Mouse (Mus musculus) E14TG2a.4 (cell line): ENCODE results near the gene Snx10.

Experiments used
- H3K27me3 ChIP-seq: 2 replicates; pipeline ENCODE4 v1.6.1; 2014; ENCODE audit warnings: low read length, control low read depth; ENCODE audit not compliant: insufficient read depth
- H3K36me3 ChIP-seq: 2 replicates; pipeline ENCODE4 v1.6.1; 2014; ENCODE audit warnings: low read length, control low read depth; ENCODE audit not compliant: insufficient read depth
- H3K4me1 ChIP-seq: replicated peaks from 2 replicates; pipeline ENCODE4 v1.6.1; 2014; ENCODE audit warnings: low read depth, low read length, control low read depth
- H3K4me3 ChIP-seq: replicated peaks from 2 replicates; pipeline ENCODE4 v1.5.1; 2014; ENCODE audit warnings: mild to moderate bottlenecking, low read length
- H3K9me3 ChIP-seq: 2 replicates; pipeline ENCODE4 v1.6.1; 2014; ENCODE audit warnings: low read length, control low read depth
- CTCF ChIP-seq: conservative IDR thresholded peaks from 2 replicates; pipeline ENCODE4 v1.5.1; 2014; ENCODE audit warnings: low read length
- NANOG ChIP-seq: IDR thresholded peaks from 2 replicates; pipeline ENCODE4 v1.6.1; 2014; ENCODE audit warnings: borderline replicate concordance, low read length, mixed read lengths
- POU5F1 ChIP-seq: IDR thresholded peaks from 2 replicates; pipeline ENCODE4 v1.6.1; 2014; ENCODE audit warnings: low read length, borderline replicate concordance

Snx10 gene

GRCm38 (mm10) chr6:51543639-51544117, 20.0 kb downstream of the Snx10 start:
- Histone ChIP-seq H3K4me3 (peak overlapping the region; percentile 30; the same call in 1 of the 2 replicates), H3K27me3 (no peaks in the 10 kb centered on the region), H3K4me1 (peaks cover 92% of the 10 kb centered on the region), H3K9me3 (no peaks in the 10 kb centered on the region), H3K36me3 (peaks cover 34% of the 10 kb centered on the region)
- TF ChIP-seq CTCF (no peak), POU5F1 (no peak), NANOG (no peak)

GRCm38 (mm10) chr6:51544118-51544681, 20.5 kb downstream of the Snx10 start:
- TF ChIP-seq POU5F1, result no peak
- TF ChIP-seq NANOG, result peak; percentile 91
- TF ChIP-seq CTCF, result no peak
- Histone ChIP-seq H3K27me3 (no peaks in the 10 kb centered on the region), H3K9me3 (no peaks in the 10 kb centered on the region), H3K4me1 (peaks cover 96% of the 10 kb centered on the region), H3K4me3 (peak overlapping the region; percentile 72), H3K36me3 (peaks cover 34% of the 10 kb centered on the region)

GRCm38 (mm10) chr6:51545219-51545859, 21.6 kb downstream of the Snx10 start:
- H3K4me1 ChIP-seq, result peaks cover 93% of the 10 kb centered on the region
- H3K36me3 ChIP-seq, result peaks cover 32% of the 10 kb centered on the region
- H3K9me3 ChIP-seq, result no peaks in the 10 kb centered on the region
- H3K4me3 ChIP-seq, result peak overlapping the region; percentile 72
- no peak for TF ChIP-seq POU5F1
- no peak for TF ChIP-seq NANOG
- TF ChIP-seq CTCF, result no peak
- no peaks in the 10 kb centered on the region for H3K27me3 ChIP-seq

- Histone ChIP-seq H3K4me1 (peaks cover 89% of the 10 kb centered on the region), H3K36me3 (peaks cover 35% of the 10 kb centered on the region), H3K27me3 (no peaks in the 10 kb centered on the region), H3K9me3 (no peaks in the 10 kb centered on the region), H3K4me3 (no peak overlapping the region)
- no peak for TF ChIP-seq CTCF
- TF ChIP-seq NANOG, result no peak
- no peak for TF ChIP-seq POU5F1
Observed at GRCm38 (mm10) chr6:51546085-51546484, 22.4 kb downstream of the Snx10 start.

GRCm38 (mm10) chr6:51548757-51549156, 25.1 kb downstream of the Snx10 start:
- no peak for TF ChIP-seq CTCF
- TF ChIP-seq NANOG, result no peak
- no peak for TF ChIP-seq POU5F1

GRCm38 (mm10) chr6:51551267-51551802, 27.6 kb downstream of the Snx10 start:
- Histone ChIP-seq H3K36me3 (peaks cover 30% of the 10 kb centered on the region), H3K27me3 (no peaks in the 10 kb centered on the region), H3K9me3 (no peaks in the 10 kb centered on the region), H3K4me1 (peaks cover 83% of the 10 kb centered on the region), H3K4me3 (no peak overlapping the region)
- TF ChIP-seq POU5F1, result no peak
- TF ChIP-seq CTCF, result no peak
- TF ChIP-seq NANOG, result no peak

More at GRCm38 (mm10) chr6:51548757-51549156, 25.1 kb downstream of the Snx10 start:
- no peaks in the 10 kb centered on the region for H3K9me3 ChIP-seq
- H3K27me3 ChIP-seq, result no peaks in the 10 kb centered on the region
- peaks cover 30% of the 10 kb centered on the region for H3K36me3 ChIP-seq
- H3K4me3 ChIP-seq, result no peak overlapping the region
- peaks cover 87% of the 10 kb centered on the region for H3K4me1 ChIP-seq

GRCm38 (mm10) chr6:51556562-51556961, 32.9 kb downstream of the Snx10 start:
- H3K4me3 ChIP-seq, result no peak overlapping the region
- peaks cover 19% of the 10 kb centered on the region for H3K36me3 ChIP-seq
- no peaks in the 10 kb centered on the region for H3K9me3 ChIP-seq
- H3K4me1 ChIP-seq, result peaks cover 65% of the 10 kb centered on the region
- H3K27me3 ChIP-seq, result no peaks in the 10 kb centered on the region
- TF ChIP-seq NANOG (no peak), POU5F1 (no peak), CTCF (no peak)

GRCm38 (mm10) chr6:51558311-51558710, 34.6 kb downstream of the Snx10 start:
- Histone ChIP-seq H3K36me3 (peaks cover 29% of the 10 kb centered on the region), H3K9me3 (no peaks in the 10 kb centered on the region), H3K4me3 (no peak overlapping the region), H3K4me1 (peaks cover 50% of the 10 kb centered on the region), H3K27me3 (no peaks in the 10 kb centered on the region)
- no peak for TF ChIP-seq NANOG
- TF ChIP-seq POU5F1, result no peak
- TF ChIP-seq CTCF, result no peak
